ENCODE assay signal across 27 mouse cellular contexts in the genomic region with DNA sequence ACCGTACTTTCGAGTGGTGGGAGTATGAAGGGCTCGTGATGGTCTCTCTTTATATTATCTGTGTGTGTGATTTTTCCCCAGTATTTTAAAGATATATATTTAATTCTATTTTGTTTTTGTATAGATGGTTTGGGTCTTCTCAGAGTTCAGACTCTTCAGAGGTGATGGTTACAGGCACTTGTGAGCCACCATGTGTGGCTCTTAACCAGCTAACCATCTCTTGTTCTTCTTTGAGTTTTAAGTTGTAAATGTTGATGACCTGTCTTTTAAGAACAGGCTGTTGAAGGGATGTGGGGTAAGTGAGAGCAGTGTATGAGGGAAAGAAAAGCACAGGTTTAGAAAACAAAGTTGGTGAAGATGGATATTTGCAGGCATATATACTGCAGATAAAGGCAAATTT. TPM values are rescaled to one million over a fixed set of nuclear protein-coding genes. Genes with fewer than 3 reads are reported as not detected.
"Had no signal": no experiment of that assay in that cellular context is flagged by ENCODE, and none has a peak within 500 bp of the region (broad histone marks: within the 10 kb centered on the region; RNA-seq: fewer than 3 reads in every experiment).

No protein-coding gene starts in this region.

- H3K9ac ChIP-seq: limb, embryonic 12.5 days; limb, embryonic 15.5 days; liver, embryonic 14.5 days; liver, postnatal 0 days; lung, embryonic 14.5 days; midbrain, embryonic 12.5 days; midbrain, embryonic 15.5 days; neural tube, embryonic 13.5 days; stomach, embryonic 15.5 days had no signal

- H3K36me3 ChIP-seq: limb, embryonic 12.5 days; limb, embryonic 15.5 days; midbrain, embryonic 12.5 days; midbrain, embryonic 15.5 days; neural tube, embryonic 13.5 days; stomach, embryonic 15.5 days had no signal

- H3K27ac ChIP-seq: limb, embryonic 12.5 days; limb, embryonic 15.5 days; liver, embryonic 14.5 days; macrophage; midbrain, embryonic 12.5 days; midbrain, embryonic 15.5 days; neural tube, embryonic 13.5 days; stomach, embryonic 15.5 days had no signal

- H3K9me3 ChIP-seq: limb, embryonic 12.5 days; limb, embryonic 15.5 days; midbrain, embryonic 12.5 days; midbrain, embryonic 15.5 days; neural tube, embryonic 13.5 days; stomach, embryonic 15.5 days had no signal

- H3K4me1 ChIP-seq: limb, embryonic 12.5 days had no signal

- H3K27me3 ChIP-seq: limb, embryonic 12.5 days; limb, embryonic 15.5 days; midbrain, embryonic 12.5 days; midbrain, embryonic 15.5 days; neural tube, embryonic 13.5 days; stomach, embryonic 15.5 days had no signal

- H3K4me3 ChIP-seq: limb, embryonic 12.5 days; limb, embryonic 15.5 days; midbrain, embryonic 12.5 days; midbrain, embryonic 15.5 days; neural tube, embryonic 13.5 days; stomach, embryonic 15.5 days had no signal

- DNase-seq: kidney, adult 18-20 months; kidney, adult 9 months; kidney, postnatal 14 days; kidney, postnatal 4 days; left cerebral cortex, postnatal 4 days; liver, postnatal 0 days; lung, embryonic 14.5 days; right cerebral cortex, adult 18-20 months; right cerebral cortex, postnatal 14 days; right cerebral cortex, postnatal 4 days; thymus, adult 2 months; thymus, postnatal 14 days had no signal

RNA-seq across cellular contexts. Expression of gene Hfe2, which starts 30.1 kb away (rescaled TPM):
- total RNA-seq: megakaryocyte, adult 5-6 weeks; neutrophil, adult 5-6 weeks had no signal
- polyA plus RNA-seq: macrophage had no signal

RNA-seq across cellular contexts. Expression of gene BC107364, which starts 42.8 kb away (rescaled TPM):
- total RNA-seq: layer of hippocampus, adult 18-20 months; layer of hippocampus, postnatal 14 days; left cerebral cortex, adult 8-10 months; left cerebral cortex, postnatal 14 days; left cerebral cortex, postnatal 4 days; megakaryocyte, adult 5-6 weeks; neutrophil, adult 5-6 weeks had no signal
- polyA plus RNA-seq: limb, embryonic 12.5 days; liver, embryonic 11.5 days; liver, embryonic 14.5 days; liver, postnatal 0 days; lung, embryonic 14.5 days; macrophage; midbrain, embryonic 12.5 days; midbrain, embryonic 15.5 days; neural tube, embryonic 13.5 days had no signal
